Mouse (Mus musculus): ENCODE measurements around the gene Tns1. TPM values are rescaled to one million over a fixed set of nuclear protein-coding genes. Genes with fewer than 3 reads are reported as not detected.
"Not testable (repeated sequence)": the region's sequence is repeated elsewhere in the genome, so short reads cannot be mapped to it uniquely, and the experiment has no call there.

Gene Tns1
- total RNA-seq, 2 experiments from 2014 or later = 41.3 to 43.3 TPM

DNA sequence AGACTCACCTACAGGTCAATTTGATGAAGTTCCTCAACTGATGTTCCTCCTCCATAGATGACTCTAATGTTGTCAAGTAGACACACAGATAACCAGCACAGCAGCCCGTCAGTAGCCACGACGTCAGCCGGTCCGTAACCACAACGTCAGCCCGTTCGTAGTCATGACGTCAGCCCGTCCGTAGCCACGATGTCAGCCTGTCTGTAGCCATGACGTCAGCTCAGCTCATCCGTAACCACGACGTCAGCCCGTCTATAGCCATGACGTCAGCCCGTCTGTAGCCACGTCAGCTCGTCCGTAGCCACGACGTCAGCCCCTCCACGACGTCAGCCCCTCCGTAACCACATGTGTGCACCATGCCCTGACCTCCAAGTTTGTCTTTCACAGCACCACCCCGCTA is 217.1 kb downstream of the Tns1 start:
- TF ChIP-seq CTCF (conservative IDR thresholded peaks at IDR 0.05) = no peak
- no peak for DNase-seq (ENCODE audit: low spot score in 2 of 2)
- Histone ChIP-seq H3K4me3 (no peak overlapping the region), H3K27ac (no peak overlapping the region)

DNA sequence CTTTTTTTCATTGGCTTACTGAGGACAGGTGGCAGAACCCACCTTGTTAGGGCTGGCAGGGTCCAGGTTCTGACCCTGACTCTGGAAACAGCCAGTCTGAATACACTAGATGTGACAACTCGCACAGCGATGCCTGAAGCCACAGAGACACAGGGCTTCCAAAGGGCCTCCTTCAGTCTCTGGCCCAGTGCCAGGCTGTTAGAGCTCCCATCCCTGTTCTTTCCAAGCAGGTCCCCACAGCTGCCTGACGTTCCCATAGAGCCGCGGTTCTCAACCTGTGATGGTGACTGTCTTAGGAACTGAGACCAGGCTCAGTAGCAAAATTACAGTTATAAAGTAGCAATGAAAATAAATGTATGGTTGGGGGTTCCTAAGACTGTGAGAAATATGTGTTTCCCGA is 217.9 kb downstream of the Tns1 start:
- no peak overlapping the region for H3K27ac ChIP-seq
- DNase-seq (ENCODE audit: low spot score in 2 of 2) = peak in 1 of 2 experiments; percentile 2
- H3K4me3 ChIP-seq = no peak overlapping the region
- TF ChIP-seq CTCF (conservative IDR thresholded peaks at IDR 0.05) = no peak

- no peak overlapping the region for H3K4me3 ChIP-seq
- DNase-seq (ENCODE audit: low spot score in 2 of 2) = peak in 1 of 2 experiments; percentile 6
- no peak overlapping the region for H3K27ac ChIP-seq
- TF ChIP-seq CTCF (conservative IDR thresholded peaks at IDR 0.05) = 0 out of 2 replicates have a peak, but pooled peaks have one; percentile 4
Observed at GRCm38 (mm10) chr1:73905811-73906190, 218.4 kb downstream of the Tns1 start.

DNA sequence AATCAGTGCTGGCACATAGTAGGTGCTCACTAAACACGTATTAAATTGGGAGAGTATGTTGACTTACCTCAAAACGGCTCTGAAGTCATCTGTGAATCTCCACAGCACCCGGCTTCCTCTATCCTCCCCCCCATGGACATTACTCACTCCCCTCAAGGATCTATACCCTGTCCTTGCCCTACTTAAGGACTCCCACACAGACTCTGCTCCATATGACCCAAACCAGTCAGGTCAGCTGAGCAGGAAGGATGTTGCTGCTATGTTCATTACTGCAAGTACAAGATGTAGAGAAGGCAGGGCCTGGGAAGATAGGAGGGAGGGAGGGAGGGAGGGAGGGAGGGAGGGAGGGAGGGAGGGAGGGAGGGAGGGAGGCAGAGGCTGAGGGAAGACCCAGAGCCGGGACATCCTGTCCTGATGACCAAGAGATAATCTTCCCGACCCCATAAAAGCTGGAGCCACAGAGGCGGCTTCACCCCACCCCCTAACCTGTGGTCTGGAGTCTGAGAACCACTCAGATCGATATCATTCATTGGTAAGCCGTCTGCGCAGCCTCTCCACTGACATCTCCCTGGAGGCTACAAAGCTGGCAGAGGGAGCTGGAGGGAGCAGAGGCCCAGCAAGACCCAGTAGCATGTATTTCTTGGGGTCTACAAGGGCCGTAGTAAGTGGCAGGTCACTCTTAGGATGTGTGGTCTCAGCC is 219.0 kb downstream of the Tns1 start:
- TF ChIP-seq CTCF (conservative IDR thresholded peaks at IDR 0.05) = no peak
- Histone ChIP-seq H3K4me3 (no peak overlapping the region), H3K27ac (no peak overlapping the region)
- peak in 1 of 2 experiments; percentile 1 for DNase-seq (ENCODE audit: low spot score in 2 of 2)

DNA sequence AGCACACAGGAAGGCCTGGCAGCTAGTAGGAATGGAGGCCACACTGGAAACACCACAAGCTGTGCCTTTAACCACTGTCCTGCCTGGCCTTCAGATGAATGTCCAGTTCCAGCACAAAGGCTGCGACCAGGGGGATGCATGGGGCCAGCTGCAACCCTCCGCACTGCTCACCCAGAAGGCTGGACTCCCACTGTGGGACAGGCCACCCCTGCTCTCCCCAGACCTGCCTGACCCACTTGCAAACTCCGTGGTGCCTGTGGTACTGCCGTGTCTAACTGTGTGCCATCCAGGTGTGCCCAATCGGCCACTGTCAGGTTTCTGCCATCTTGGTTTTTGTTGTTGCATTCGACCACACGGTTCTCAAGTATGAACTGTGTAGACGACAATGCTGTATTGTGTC is 219.6 kb downstream of the Tns1 start:
- Histone ChIP-seq H3K27ac (no peak overlapping the region), H3K4me3 (no peak overlapping the region)
- no peak for TF ChIP-seq CTCF (conservative IDR thresholded peaks at IDR 0.05)
- DNase-seq (ENCODE audit: low spot score in 2 of 2) = peak in 1 of 2 experiments; percentile 3

DNA sequence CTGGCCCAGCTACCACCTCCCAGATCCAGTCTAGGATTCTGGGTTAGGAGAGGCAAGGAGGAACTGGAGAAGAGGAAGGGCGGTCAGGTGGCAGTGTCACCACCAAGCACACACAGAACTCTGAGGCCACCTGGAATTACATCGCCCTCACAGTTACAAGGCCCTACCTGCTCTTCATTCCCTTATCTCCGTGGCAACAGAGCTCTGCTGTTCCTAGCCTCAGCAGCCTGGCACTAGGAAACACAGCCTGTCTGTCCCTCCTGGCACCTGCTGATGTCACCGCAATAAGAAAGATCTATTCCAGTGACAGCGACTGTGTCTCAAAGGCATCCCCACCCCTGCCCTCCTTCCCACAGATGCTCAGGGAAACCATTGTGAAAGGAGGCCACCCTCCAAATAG is 221.2 kb downstream of the Tns1 start:
- Histone ChIP-seq H3K27ac (no peak overlapping the region; the same call in 1 of the 2 replicates), H3K4me3 (no peak overlapping the region)
- TF ChIP-seq CTCF (conservative IDR thresholded peaks at IDR 0.05) = no peak
- DNase-seq (ENCODE audit: low spot score in 2 of 2) = no peak

GRCm38 (mm10) chr1:73902171-73902991 is 221.9 kb downstream of the Tns1 start:
- TF ChIP-seq CTCF (conservative IDR thresholded peaks at IDR 0.05) = peak; percentile 87
- Histone ChIP-seq H3K4me3 (no peak overlapping the region), H3K27ac (peak overlapping the region; percentile 2; the same call in 1 of the 2 replicates)
- peak; percentile 65 to 74 for DNase-seq (ENCODE audit: low spot score in 2 of 2)

GRCm38 (mm10) chr1:73901496-73901899 is 222.8 kb downstream of the Tns1 start:
- Histone ChIP-seq H3K27ac (no peak overlapping the region), H3K4me3 (no peak overlapping the region)
- TF ChIP-seq CTCF (conservative IDR thresholded peaks at IDR 0.05) = peak; percentile 97
- DNase-seq (ENCODE audit: low spot score in 2 of 2) = peak; percentile 73 to 84

DNA sequence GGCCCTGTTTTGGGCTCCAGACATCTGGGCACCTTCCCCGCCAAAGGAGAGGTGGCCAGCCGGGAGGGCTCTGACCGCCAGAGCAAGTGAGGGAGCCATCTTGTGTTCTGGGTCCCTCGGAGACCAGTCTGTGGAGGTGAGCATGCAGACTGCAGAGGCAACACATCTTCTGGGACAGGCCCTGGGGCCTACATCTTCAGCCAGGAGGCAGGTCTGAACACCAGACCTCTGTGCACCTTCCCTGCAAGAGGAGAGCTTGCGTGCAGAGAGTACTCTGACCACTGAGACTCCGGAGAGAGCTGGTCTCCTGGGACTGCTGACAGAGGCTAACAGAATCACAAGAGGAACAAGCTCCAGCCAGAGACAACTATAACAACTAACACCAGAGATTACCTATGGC is 228.8 kb downstream of the Tns1 start:
- not testable (repeated sequence) for H3K4me3 ChIP-seq; DNase-seq (ENCODE audit: low spot score in 2 of 2); H3K27ac ChIP-seq

GRCm38 (mm10) chr1:73880731-73881130 is 243.5 kb downstream of the Tns1 start:
- no peak for TF ChIP-seq CTCF (conservative IDR thresholded peaks at IDR 0.05)
- H3K27ac ChIP-seq = no peak overlapping the region
- DNase-seq (ENCODE audit: low spot score in 2 of 2) = no peak
- no peak overlapping the region for H3K4me3 ChIP-seq

DNA sequence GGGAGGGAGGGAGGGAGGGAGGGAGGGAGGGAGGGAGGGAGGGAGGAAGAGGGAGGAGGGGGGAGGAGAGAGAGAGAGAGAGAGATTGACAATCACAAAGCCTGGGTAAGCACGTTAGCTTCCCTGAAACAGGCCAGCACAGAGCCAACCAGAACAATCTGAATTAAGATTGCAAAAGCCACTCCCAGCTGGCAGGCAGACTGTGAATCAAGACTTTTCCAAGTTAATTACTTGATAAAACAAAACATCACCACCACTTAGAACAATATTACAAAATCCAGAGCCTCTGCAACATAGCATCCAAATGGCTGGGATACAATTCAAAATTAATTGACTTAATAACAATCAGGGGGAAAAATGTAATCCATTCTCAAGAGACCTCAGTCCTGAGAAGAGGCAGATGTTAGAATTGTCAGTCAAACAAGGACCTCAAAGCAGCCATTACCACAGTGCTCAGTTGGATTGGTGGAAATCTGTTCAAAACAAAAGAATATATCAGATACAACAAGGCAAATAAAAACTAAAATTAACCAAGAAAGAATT is 248.5 kb downstream of the Tns1 start:
- no peak overlapping the region for H3K27ac ChIP-seq
- DNase-seq (ENCODE audit: low spot score in 2 of 2) = no peak
- H3K4me3 ChIP-seq = no peak overlapping the region
- no peak for TF ChIP-seq CTCF (conservative IDR thresholded peaks at IDR 0.05)

GRCm38 (mm10) chr1:73864314-73864713 is 259.9 kb downstream of the Tns1 start:
- no peak for TF ChIP-seq CTCF (conservative IDR thresholded peaks at IDR 0.05)
- H3K27ac ChIP-seq = no peak overlapping the region
- peak in 1 of 2 experiments; percentile 32 for DNase-seq (ENCODE audit: low spot score in 2 of 2)
- H3K4me3 ChIP-seq = no peak overlapping the region; the same call in 1 of the 2 replicates

DNA sequence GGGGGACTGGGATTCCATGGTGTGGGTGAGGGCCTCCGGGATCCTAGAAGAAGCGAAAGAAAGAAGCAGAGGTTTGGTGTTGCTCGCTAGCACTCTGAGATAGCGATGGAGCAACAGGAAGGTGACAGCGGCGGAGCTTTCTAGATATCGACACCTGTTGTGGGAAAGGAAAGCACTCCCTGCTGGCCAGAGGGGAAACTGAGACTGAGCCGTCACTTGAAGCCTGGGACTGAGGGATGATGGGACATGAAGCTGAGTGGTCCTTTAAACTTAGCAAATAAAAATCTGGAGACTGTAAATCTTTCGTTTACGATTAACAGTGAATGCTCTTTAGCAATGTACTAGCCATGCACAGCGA is 261.2 kb downstream of the Tns1 start:
- H3K27ac ChIP-seq = no peak overlapping the region
- no peak overlapping the region for H3K4me3 ChIP-seq
- no peak for DNase-seq (ENCODE audit: low spot score in 2 of 2)
- TF ChIP-seq CTCF (conservative IDR thresholded peaks at IDR 0.05) = peak; percentile 25; the same call in 1 of the 2 replicates

Measured in layer of hippocampus, adult 2 months (tissue).